Mouse (Mus musculus) urinary bladder, postnatal 14 days (tissue): ENCODE measurements around the gene Vmn1r122.
"Not testable (repeated sequence)": the region's sequence is repeated elsewhere in the genome, so short reads cannot be mapped to it uniquely, and the experiment has no call there.

Experiments used
- DNase-seq: peaks from one replicate; pipeline ENCODE4 v3.0.0; 2021; ENCODE audit warnings: low spot score

The Vmn1r122 gene

GRCm38 (mm10) chr7:21134028-21134427 lies at the start of gene Vmn1r122:
Gene Vmn1r122 (minus strand): TSS chr7:21134128.
- DNase-seq = not testable (repeated sequence)

DNA sequence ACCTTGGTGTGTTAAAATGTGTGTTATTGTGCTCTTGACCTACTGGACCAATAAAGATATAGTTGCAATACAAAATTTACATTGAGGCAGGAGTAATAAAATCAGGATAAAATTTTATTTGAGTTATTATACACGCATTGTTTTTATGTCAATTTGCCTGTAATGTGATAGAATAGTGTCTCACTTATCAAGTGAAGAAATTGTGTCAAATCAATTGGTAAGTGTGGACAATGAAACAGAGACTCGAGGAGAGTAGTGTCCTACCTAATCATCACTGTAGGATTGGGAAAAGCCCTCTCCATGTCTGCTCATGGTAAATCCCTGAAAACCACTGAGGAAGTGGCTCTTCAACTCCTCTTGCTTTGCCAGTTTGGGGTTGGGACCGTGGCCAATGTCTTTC lies 28.0 kb upstream of the Vmn1r122 start, which contains the start of gene Vmn1r123:
Vmn1r123 (plus strand) TSS at position 301 of the 400 bp plus-strand sequence.
- DNase-seq = not testable (repeated sequence)

- DNase-seq = not testable (repeated sequence)
Observed at GRCm38 (mm10) chr7:21098413-21098812, 35.5 kb downstream of the Vmn1r122 start, which contains the start of gene Vmn1r121. Gene Vmn1r121 (minus strand): TSS chr7:21098513.
